Mouse (Mus musculus) neural tube, embryonic 11.5 days (tissue): Measurements from ENCODE around the gene Lpin1. TPM values are rescaled to one million over a fixed set of nuclear protein-coding genes. Genes with fewer than 3 reads are reported as not detected.

Experiments
- ATAC-seq: fragments of 200-750 bp; cut with Nextera tagmentation; 2 replicates; pipeline ENCODE4 v1.8.0; 2017; ENCODE audit warnings: moderate number of reproducible peaks, mild to moderate bottlenecking, moderate TSS enrichment, moderate library complexity; ENCODE audit not compliant: insufficient read depth, low FRiP score, low TSS enrichment
- DNase-seq: peaks from one replicate; pipeline ENCODE4 v3.0.0-alpha.2; 2015; ENCODE audit warnings: low spot score
- H3K27ac ChIP-seq: fragments of 300-500 bp; sonication (generic); 2 replicates; pipeline ENCODE4 v1.5.1; 2014; ENCODE audit warnings: low read depth, mild to moderate bottlenecking, low read length
- H3K27me3 ChIP-seq: fragments of 300-500 bp; sonication (generic); 2 replicates; pipeline ENCODE4 v1.6.1; 2014; ENCODE audit warnings: mild to moderate bottlenecking, low read length, mixed read lengths; ENCODE audit not compliant: control insufficient read depth, insufficient read depth
- H3K36me3 ChIP-seq: fragments of 300-500 bp; sonication (generic); 2 replicates; pipeline ENCODE4 v1.6.1; 2014; ENCODE audit warnings: mild to moderate bottlenecking, low read length, moderate library complexity, mixed read lengths; ENCODE audit not compliant: control insufficient read depth, insufficient read depth
- H3K4me1 ChIP-seq: fragments of 300-500 bp; sonication (generic); 2 replicates; pipeline ENCODE4 v1.6.1; 2014; ENCODE audit warnings: low read length, mixed read lengths; ENCODE audit not compliant: control insufficient read depth, insufficient read depth
- H3K4me2 ChIP-seq: fragments of 300-500 bp; sonication (generic); 2 replicates; pipeline ENCODE4 v1.6.1; 2014; ENCODE audit warnings: low read depth, mild to moderate bottlenecking, moderate library complexity
- H3K4me3 ChIP-seq: fragments of 300-500 bp; sonication (generic); 2 replicates; pipeline ENCODE4 v1.5.1; 2014; ENCODE audit warnings: low read depth, low read length
- H3K9ac ChIP-seq: fragments of 300-500 bp; sonication (generic); 2 replicates; pipeline ENCODE4 v1.6.1; 2014; ENCODE audit warnings: mild to moderate bottlenecking, low read length
- H3K9me3 ChIP-seq: fragments of 300-500 bp; sonication (generic); 2 replicates; pipeline ENCODE4 v1.6.1; 2016; ENCODE audit warnings: low read length; ENCODE audit not compliant: control insufficient read depth
- WGBS: fragments of 180-500 bp; shearing (Covaris S2); extraction: QIAGEN DNeasy Blood & Tissue Kit; methylation state at CpG from one replicate; pipeline ENCODE4 v1.1.7; 2014; 5-methylcytosine and 5-hydroxymethylcytosine counted together
- polyA plus RNA-seq: library from polyadenylated mRNA; unstranded; fragments of >200 nt; fragmentation: Nextera tagmentation; extraction: Ambion mirVana; gene quantifications from 2 replicates; pipeline ENCODE4 v1.2.1, GENCODE M21; 2014

Gene Lpin1
- polyA plus RNA-seq, 1 experiment from 2014 or later, result 12.0 TPM

DNA sequence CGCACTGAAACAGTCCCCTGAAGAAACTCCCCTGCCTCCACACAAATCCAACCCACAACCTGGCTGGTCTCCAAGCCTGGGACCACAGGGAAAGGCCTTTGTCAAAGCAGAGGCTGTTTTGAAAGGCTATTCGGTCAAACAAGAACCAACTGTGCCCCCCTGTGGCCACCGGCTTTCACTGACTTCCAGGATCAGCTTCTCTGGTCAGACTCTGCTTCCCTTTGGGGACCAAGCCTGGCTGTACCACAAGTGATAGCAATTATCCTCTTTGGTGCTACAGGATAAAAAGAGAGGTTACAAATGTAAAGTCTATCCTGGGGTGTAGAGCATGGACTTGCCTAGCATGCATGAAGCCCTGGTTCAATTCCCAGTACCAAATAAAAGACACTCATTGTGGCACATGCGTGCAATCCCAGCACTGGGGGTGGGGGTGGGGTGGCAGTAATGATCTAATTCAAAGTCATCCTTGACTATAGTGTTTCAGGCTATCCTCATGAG lies 77.4 kb downstream of the Lpin1 start:
- H3K9me3 ChIP-seq, result no peaks in the 10 kb centered on the region
- H3K4me3 ChIP-seq, result no peak overlapping the region
- H3K9ac ChIP-seq, result no peak overlapping the region
- H3K27me3 ChIP-seq, result no peaks in the 10 kb centered on the region
- no peak overlapping the region for H3K27ac ChIP-seq
- H3K4me1 ChIP-seq, result no peaks in the 10 kb centered on the region
- H3K36me3 ChIP-seq, result no peaks in the 10 kb centered on the region; the same call in 1 of the 2 replicates
- H3K4me2 ChIP-seq, result no peak overlapping the region
- DNase-seq (peak; percentile 86), ATAC-seq (peak; percentile 81)
- 22% methylated on average over 4 of the region's 4 CpGs for WGBS

DNA sequence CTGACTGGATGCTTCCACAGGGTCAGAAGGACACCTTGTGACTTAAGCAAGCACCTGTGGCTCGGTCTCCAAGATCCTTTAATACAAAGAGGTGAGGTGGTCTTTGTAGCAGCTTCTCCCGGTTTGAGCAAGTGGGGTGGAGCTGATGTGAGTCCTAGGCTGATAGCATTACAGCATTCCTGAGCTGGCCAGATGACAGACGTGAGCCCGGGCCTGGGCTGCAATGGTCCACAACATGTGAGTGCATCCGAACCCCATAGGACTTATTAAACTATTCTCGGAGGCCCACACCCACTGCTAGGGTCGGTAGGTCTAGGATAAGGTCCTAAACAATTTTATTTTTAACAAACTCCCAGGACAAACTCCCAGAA lies 77.9 kb downstream of the Lpin1 start:
- H3K4me3 ChIP-seq, result no peak overlapping the region
- H3K9ac ChIP-seq, result no peak overlapping the region
- H3K9me3 ChIP-seq, result no peaks in the 10 kb centered on the region
- H3K27ac ChIP-seq, result no peak overlapping the region
- WGBS, result 55% methylated on average over 7 of the region's 7 CpGs
- H3K4me1 ChIP-seq, result no peaks in the 10 kb centered on the region
- H3K36me3 ChIP-seq, result no peaks in the 10 kb centered on the region; the same call in 1 of the 2 replicates
- no peaks in the 10 kb centered on the region for H3K27me3 ChIP-seq
- ATAC-seq (peak; percentile 17; the same call in 1 of the 2 replicates), DNase-seq (no peak)
- no peak overlapping the region for H3K4me2 ChIP-seq

DNA sequence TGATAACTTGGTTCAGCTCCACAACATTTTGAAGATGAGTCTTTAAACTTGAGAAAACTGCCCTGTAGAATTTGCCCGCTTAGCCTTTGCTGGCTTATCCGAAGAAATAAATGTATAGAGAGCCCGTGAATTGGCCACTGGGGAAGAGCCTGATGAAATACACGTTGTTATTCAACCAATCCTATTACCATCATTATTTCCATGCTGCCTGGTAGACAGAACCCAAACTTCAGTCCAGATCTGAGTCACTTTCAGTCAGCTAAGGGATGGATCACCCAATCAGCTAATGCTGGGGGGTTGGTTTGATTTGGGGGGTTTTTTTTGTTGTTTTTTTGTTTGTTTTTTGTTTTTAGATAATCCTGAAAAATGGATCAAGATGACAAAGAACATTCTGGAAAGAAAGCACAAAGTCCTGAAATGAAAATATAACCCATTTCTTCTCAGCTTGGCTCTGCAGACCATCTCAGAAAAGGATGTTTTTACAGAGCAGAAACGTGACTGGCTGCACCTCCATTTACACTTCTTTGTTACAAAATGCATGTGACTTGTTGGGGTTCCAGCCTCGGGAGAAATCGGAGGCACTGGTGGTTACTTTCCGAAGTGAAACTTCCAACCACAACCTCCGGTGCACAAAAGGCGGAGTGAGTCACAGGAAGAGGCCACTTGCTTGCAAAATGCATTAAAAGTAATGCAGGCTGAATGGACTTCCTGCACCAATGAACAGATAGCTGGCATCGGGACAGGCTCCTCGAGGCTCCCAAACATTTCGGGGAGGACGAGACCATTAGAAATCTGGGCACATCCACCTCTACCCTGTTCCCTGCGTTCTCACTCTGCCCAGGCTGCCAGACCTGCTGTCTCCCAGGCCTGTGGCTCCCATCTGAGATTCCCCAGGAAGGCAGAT lies 78.6 kb downstream of the Lpin1 start:
- H3K4me2 ChIP-seq, result no peak overlapping the region
- H3K4me3 ChIP-seq, result no peak overlapping the region
- no peaks in the 10 kb centered on the region for H3K27me3 ChIP-seq
- no peaks in the 10 kb centered on the region for H3K4me1 ChIP-seq
- ATAC-seq (no peak), DNase-seq (no peak)
- H3K27ac ChIP-seq, result no peak overlapping the region
- no peak overlapping the region for H3K9ac ChIP-seq
- H3K36me3 ChIP-seq, result no peaks in the 10 kb centered on the region
- 83% methylated on average over 15 of the region's 15 CpGs for WGBS
- no peaks in the 10 kb centered on the region for H3K9me3 ChIP-seq

DNA sequence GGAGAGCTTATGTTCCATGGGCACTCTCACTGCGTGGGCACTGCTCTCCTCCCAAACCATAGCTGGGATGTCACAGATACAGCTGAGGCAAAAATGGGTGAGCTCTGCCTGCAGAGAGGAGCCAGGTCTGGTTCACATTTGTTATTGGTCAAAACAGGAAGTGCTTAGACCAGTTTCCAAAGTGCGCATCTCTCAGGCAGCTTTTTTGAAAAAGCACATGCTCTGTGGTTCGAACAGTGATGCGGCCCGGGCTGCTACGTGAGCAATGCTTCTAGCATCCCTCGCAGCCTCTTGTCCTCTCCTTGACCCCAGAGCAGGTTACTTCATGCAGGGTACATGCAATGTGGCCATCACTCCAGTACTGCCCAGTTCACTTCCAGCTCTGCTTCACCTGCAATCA lies 82.1 kb downstream of the Lpin1 start:
- no peaks in the 10 kb centered on the region; the same call in 1 of the 2 replicates for H3K9me3 ChIP-seq
- no peaks in the 10 kb centered on the region for H3K36me3 ChIP-seq
- H3K4me3 ChIP-seq, result no peak overlapping the region
- H3K9ac ChIP-seq, result no peak overlapping the region
- no peak for DNase-seq
- no peaks in the 10 kb centered on the region for H3K27me3 ChIP-seq
- ATAC-seq, result no peak
- WGBS, result 93% methylated on average over 7 of the region's 7 CpGs
- no peak overlapping the region for H3K27ac ChIP-seq
- no peaks in the 10 kb centered on the region for H3K4me1 ChIP-seq
- H3K4me2 ChIP-seq, result no peak overlapping the region

DNA sequence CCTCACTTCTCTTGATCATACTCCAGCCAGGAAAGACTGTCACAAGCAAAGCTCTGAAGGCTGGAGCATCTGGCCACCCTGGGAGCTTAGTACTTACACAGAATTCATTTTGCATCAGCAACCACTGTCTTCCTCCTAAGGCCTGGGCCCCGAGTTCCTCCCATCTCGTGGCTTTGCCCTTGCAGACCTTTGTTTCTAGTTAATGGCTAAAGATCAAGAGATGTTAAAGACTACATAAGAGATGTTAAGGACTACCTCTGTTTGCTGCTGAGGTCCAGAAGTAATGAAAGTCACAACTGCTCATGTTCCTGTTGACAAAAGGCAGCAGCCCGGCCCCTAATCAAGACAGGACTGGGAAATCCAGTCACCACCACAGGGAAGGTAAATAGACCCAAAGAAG lies 82.8 kb downstream of the Lpin1 start:
- no peak for ATAC-seq
- Histone ChIP-seq H3K4me1 (no peaks in the 10 kb centered on the region), H3K4me2 (no peak overlapping the region), H3K36me3 (no peaks in the 10 kb centered on the region), H3K9me3 (no peaks in the 10 kb centered on the region; the same call in 1 of the 2 replicates), H3K27ac (no peak overlapping the region), H3K9ac (no peak overlapping the region), H3K4me3 (no peak overlapping the region), H3K27me3 (no peaks in the 10 kb centered on the region)
- 79% methylated on average over 3 of the region's 3 CpGs for whole genome bisulfite sequencing
- no peak for DNase-seq

DNA sequence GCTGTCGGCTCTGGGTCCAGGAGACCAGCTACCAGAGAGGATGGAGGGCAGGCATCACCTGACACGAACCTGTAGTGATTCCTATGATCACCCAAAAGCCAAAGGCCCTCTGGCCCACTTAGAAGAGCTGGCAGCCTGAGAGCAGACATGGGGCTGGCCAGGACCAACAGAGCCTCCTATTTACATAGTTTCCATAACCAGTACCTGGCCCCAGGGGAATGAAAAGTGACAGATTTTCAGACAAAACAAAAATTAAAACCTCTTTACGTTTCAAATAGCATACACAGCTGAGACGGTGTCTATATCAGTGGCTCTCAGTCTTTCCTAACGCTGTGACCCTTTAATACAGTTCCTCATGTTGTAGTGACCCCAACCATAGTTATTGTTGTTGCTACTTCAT lies 83.9 kb downstream of the Lpin1 start:
- no peak overlapping the region for H3K9ac ChIP-seq
- ATAC-seq, result no peak
- no peak overlapping the region for H3K4me3 ChIP-seq
- H3K4me1 ChIP-seq, result no peaks in the 10 kb centered on the region
- no peaks in the 10 kb centered on the region; the same call in 1 of the 2 replicates for H3K9me3 ChIP-seq
- WGBS, result 90% methylated on average over 5 of the region's 5 CpGs
- no peaks in the 10 kb centered on the region for H3K27me3 ChIP-seq
- no peak overlapping the region for H3K27ac ChIP-seq
- H3K4me2 ChIP-seq, result no peak overlapping the region
- H3K36me3 ChIP-seq, result no peaks in the 10 kb centered on the region
- no peak for DNase-seq

DNA sequence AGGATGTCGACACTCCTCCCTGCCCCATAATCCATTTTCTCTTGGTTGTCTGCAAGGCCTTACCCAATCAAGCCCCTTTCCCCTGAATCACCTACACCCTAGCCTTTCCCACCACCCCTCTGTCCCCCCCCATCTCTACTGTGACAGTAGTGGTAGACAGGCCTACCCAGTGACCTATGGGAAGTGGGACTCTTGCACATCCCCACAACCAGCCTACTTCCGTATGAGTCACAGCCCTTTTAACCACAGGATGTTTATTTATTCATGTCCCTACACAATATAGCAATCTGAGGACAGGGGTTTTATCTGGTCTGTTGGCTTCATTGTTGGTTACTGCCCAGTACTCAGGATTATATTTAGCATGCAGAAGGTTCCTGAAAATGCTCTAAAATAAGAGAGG lies 84.6 kb downstream of the Lpin1 start:
- no peak for ATAC-seq
- no peaks in the 10 kb centered on the region; the same call in 1 of the 2 replicates for H3K9me3 ChIP-seq
- H3K4me2 ChIP-seq, result no peak overlapping the region
- no peak for DNase-seq
- H3K9ac ChIP-seq, result no peak overlapping the region
- H3K4me1 ChIP-seq, result no peaks in the 10 kb centered on the region
- 84% methylated on average over 2 of the region's 2 CpGs for WGBS
- H3K4me3 ChIP-seq, result no peak overlapping the region
- H3K27me3 ChIP-seq, result no peaks in the 10 kb centered on the region
- no peaks in the 10 kb centered on the region for H3K36me3 ChIP-seq
- no peak overlapping the region for H3K27ac ChIP-seq

DNA sequence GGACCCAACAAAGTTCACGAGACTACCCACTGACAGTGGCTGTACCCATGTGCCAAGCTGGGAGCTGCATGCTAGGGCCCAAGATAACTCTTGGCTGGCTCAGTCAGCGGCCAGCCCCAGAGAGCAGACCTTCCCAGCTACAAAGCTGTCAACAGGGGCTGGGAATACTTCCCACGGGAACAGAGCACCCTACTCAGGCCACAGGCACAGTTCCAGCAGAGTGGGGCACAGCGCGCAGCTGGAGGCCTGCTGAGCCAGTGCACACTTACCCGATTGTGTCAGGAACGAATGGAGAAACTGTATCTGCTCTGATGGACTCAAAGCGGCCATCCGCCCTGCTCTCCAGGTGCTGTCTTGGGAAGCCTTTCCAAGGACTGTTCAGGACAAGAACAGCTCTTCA lies 95.6 kb downstream of the Lpin1 start:
- Histone ChIP-seq H3K27ac (no peak overlapping the region), H3K4me1 (no peaks in the 10 kb centered on the region), H3K4me3 (no peak overlapping the region), H3K36me3 (no peaks in the 10 kb centered on the region), H3K27me3 (no peaks in the 10 kb centered on the region), H3K4me2 (no peak overlapping the region), H3K9ac (no peak overlapping the region), H3K9me3 (no peaks in the 10 kb centered on the region)
- DNase-seq, result no peak
- no peak for ATAC-seq
- WGBS, result 89% methylated on average over 9 of the region's 9 CpGs

DNA sequence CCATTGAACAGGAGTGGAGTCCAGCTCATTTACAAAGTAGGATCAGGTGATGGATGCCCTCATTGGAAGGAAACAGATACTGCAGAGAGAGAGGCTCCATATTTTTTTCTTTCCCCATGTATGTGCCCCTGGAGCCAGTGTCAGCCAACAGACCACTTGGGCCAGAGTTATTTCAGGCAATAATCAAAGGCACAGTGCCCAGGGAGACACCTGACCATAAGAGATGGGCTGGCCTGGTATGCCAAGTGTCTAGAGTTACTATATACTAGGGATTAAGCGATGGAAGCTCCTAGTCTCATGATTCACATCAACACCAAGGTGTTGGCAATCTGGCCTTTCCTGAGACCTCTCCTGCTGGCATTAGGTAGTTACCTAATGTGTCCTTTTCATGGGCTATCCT lies 97.8 kb downstream of the Lpin1 start:
- WGBS, result 82% methylated on average over 1 of the region's 1 CpGs
- Histone ChIP-seq H3K9me3 (no peaks in the 10 kb centered on the region), H3K4me2 (no peak overlapping the region), H3K9ac (no peak overlapping the region), H3K4me3 (no peak overlapping the region), H3K4me1 (0 out of 2 replicates have a peak, but pooled peaks cover 5% of the 10 kb centered on the region), H3K36me3 (no peaks in the 10 kb centered on the region), H3K27ac (no peak overlapping the region), H3K27me3 (no peaks in the 10 kb centered on the region)
- DNase-seq (no peak), ATAC-seq (no peak)
